In the genomic region with DNA sequence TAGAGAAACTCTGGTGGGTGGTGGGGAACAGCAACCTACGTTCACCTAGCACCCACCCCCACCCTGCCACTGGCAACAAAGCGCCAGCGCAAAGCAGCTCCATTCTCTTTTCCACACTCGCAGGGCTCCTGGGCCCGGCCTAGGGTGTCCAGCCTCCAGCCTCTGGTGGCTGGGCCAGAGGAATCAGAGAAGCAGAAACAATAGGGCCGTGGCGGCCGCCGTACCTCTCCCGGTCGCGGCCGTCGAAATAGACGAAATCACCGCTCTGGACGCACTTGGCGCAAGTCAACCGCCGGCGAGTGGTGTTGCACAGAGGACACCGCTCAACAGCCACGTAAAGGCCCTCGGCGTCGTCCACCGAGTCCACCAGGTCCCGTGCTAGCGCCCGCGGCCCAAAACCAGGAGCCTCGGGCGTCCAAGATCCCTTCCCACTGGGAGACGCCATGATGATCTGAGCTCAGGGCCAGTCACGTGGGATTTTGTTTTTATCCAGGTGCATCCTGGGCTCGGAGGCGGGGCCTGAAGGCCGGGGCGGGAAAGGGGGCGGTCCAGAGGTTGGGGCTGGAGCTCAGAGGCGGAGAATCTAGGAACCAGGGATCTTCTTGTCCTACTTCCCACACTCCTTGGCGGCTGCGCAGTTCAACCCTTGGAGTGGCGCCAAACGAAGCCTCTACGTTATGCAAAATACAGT, we compare ENCODE assay signal across 7 mouse cellular contexts. TPM values are rescaled to one million over a fixed set of nuclear protein-coding genes. Genes with fewer than 3 reads are reported as not detected.
DNase-seq lines count a peak whose midpoint lies in the region; ATAC-seq and TF ChIP-seq lines count a peak whose summit lies in the region.

No protein-coding gene starts in this region.

- H3K4me1 ChIP-seq in embryonic facial prominence, embryonic 10.5 days = peaks cover 7% of the 10 kb centered on the region
- no peaks in the 10 kb centered on the region for H3K4me1 ChIP-seq in intestine, postnatal 0 days (replicated peaks; ENCODE audit: control insufficient read depth, insufficient read depth, low read length)
- H3K4me1 ChIP-seq in midbrain, embryonic 12.5 days = peaks cover 12% of the 10 kb centered on the region
- H3K4me1 ChIP-seq in small intestine, adult 2 months (ENCODE audit: control insufficient read depth, insufficient read depth, insufficient read length, low read length) = peaks cover 4% of the 10 kb centered on the region; the same call in 1 of the 2 replicates

- intact Hi-C loops in left cerebral cortex, postnatal 4 days (cut with DNase I) = no loop called here

- no peak; the same call in 1 of the 2 replicates for TF ChIP-seq POLR2A in small intestine, adult 2 months (IDR thresholded peaks at IDR 0.05; ENCODE audit: low read depth, low read length)

- H3K9me3 ChIP-seq in embryonic facial prominence, embryonic 10.5 days = no peaks in the 10 kb centered on the region
- H3K9me3 ChIP-seq in intestine, postnatal 0 days (ENCODE audit: control insufficient read depth) = no peaks in the 10 kb centered on the region
- H3K9me3 ChIP-seq in midbrain, embryonic 12.5 days = no peaks in the 10 kb centered on the region

- H3K4me3 ChIP-seq in embryonic facial prominence, embryonic 10.5 days = peak overlapping the region; percentile 97
- H3K4me3 ChIP-seq in intestine, postnatal 0 days (ENCODE audit: low read depth, low read length) = peak overlapping the region; percentile 91
- H3K4me3 ChIP-seq in midbrain, embryonic 12.5 days = peak overlapping the region; percentile 89
- peak overlapping the region; percentile 87 for H3K4me3 ChIP-seq in small intestine, adult 2 months (ENCODE audit: low read depth, low read length)

- ATAC-seq in intestine, postnatal 0 days = peak; percentile 99
- peak; percentile 99 for ATAC-seq in midbrain, embryonic 12.5 days (ENCODE audit: low FRiP score, low read depth)

- no peaks in the 10 kb centered on the region for H3K27me3 ChIP-seq in embryonic facial prominence, embryonic 10.5 days (replicated peaks; ENCODE audit: low read depth, poor library complexity, severe bottlenecking)
- no peaks in the 10 kb centered on the region for H3K27me3 ChIP-seq in intestine, postnatal 0 days (replicated peaks; ENCODE audit: control insufficient read depth, insufficient read depth, low read length)
- no peaks in the 10 kb centered on the region for H3K27me3 ChIP-seq in midbrain, embryonic 12.5 days
- no peaks in the 10 kb centered on the region for H3K27me3 ChIP-seq in small intestine, adult 2 months (ENCODE audit: control insufficient read depth, insufficient read depth, low read length)

- H3K27ac ChIP-seq in embryonic facial prominence, embryonic 10.5 days (replicated peaks) = peak overlapping the region; percentile 86
- H3K27ac ChIP-seq in intestine, postnatal 0 days (ENCODE audit: low read depth, low read length) = peak overlapping the region; percentile 81
- peak overlapping the region; percentile 49; the same call in 1 of the 2 replicates for H3K27ac ChIP-seq in midbrain, embryonic 12.5 days (replicated peaks)
- peak overlapping the region; percentile 34; the same call in 1 of the 2 replicates for H3K27ac ChIP-seq in small intestine, adult 2 months (ENCODE audit: insufficient read depth, low read depth, low read length)

- WGBS in embryonic facial prominence, embryonic 10.5 days = under 1% methylated on average over 46 of the region's 46 CpGs
- WGBS in intestine, postnatal 0 days = under 1% methylated on average over 46 of the region's 46 CpGs
- WGBS in midbrain, embryonic 12.5 days = 1% methylated on average over 46 of the region's 46 CpGs
- under 1% methylated on average over 46 of the region's 46 CpGs for WGBS in small intestine, adult 2 months

- peaks cover 5% of the 10 kb centered on the region for H3K36me3 ChIP-seq in embryonic facial prominence, embryonic 10.5 days (replicated peaks)
- no peaks in the 10 kb centered on the region for H3K36me3 ChIP-seq in intestine, postnatal 0 days (ENCODE audit: control insufficient read depth, insufficient read depth)
- H3K36me3 ChIP-seq in midbrain, embryonic 12.5 days = no peaks in the 10 kb centered on the region; the same call in 1 of the 2 replicates
- peaks cover 3% of the 10 kb centered on the region; the same call in 1 of the 2 replicates for H3K36me3 ChIP-seq in small intestine, adult 2 months (ENCODE audit: control insufficient read depth, insufficient read depth, low read length)

- no peak for TF ChIP-seq CTCF in intestine, postnatal 0 days (IDR thresholded peaks at IDR 0.05; ENCODE audit: low read depth)
- no peak for TF ChIP-seq CTCF in small intestine, adult 2 months (IDR thresholded peaks at IDR 0.05; ENCODE audit: extremely low read depth, insufficient read length, insufficient replicate concordance, low read depth, low read length)

- H3K9ac ChIP-seq in intestine, postnatal 0 days (ENCODE audit: low read depth, low read length) = peak overlapping the region; percentile 85
- peak overlapping the region; percentile 83 for H3K9ac ChIP-seq in midbrain, embryonic 12.5 days (replicated peaks)

- peak; percentile 98 for DNase-seq in adrenal gland, postnatal 10 days
- DNase-seq in embryonic facial prominence, embryonic 10.5 days (ENCODE audit: low spot score) = peak; percentile 98
- DNase-seq in gonadal fat pad, adult 2 months (ENCODE audit: low read depth) = peak; percentile 79
- peak; percentile 97 for DNase-seq in left cerebral cortex, postnatal 4 days

- peak overlapping the region; percentile 83 for H3K4me2 ChIP-seq in intestine, postnatal 0 days (replicated peaks; ENCODE audit: low read depth)
- H3K4me2 ChIP-seq in midbrain, embryonic 12.5 days (replicated peaks) = peak overlapping the region; percentile 81

RNA-seq across cellular contexts. Expression of a gene that starts 2.3 kb away (rescaled TPM):
- 10 to 100 TPM; 10.3 to 14.2 TPM for total RNA-seq in adrenal gland, postnatal 10 days (2021)
- polyA plus RNA-seq in embryonic facial prominence, embryonic 10.5 days (2016; fragmentation: Nextera tagmentation; extraction: Ambion mirVana) = 18.5 and 19.4 TPM in 2 replicates
- 8.4 and 8.7 TPM in 2 replicates for polyA plus RNA-seq in gonadal fat pad, adult 2 months (2012; rRNA removed)
- 6.4 and 7.8 TPM in 2 replicates for polyA plus RNA-seq in intestine, postnatal 0 days (2015; fragmentation: Nextera tagmentation; extraction: Ambion mirVana)
- total RNA-seq in left cerebral cortex, postnatal 4 days (2021) = 10 to 100 TPM; 14.4 to 14.7 TPM
- polyA plus RNA-seq in midbrain, embryonic 12.5 days (2016; fragmentation: Nextera tagmentation; extraction: Ambion mirVana) = 22.7 TPM in 2 replicates
- polyA plus RNA-seq in small intestine, adult 2 months (2012; rRNA removed) = 2.2 and 5.5 TPM in 2 replicates

Comparison
In these comparisons a context has a peak if more than half of its experiments do, and no peak if none do; other contexts are left out.
1. Peak in every context shown above with its lines: DNase-seq, ATAC-seq, H3K4me3 ChIP-seq and H3K27ac ChIP-seq.
2. H3K27ac ChIP-seq: peak in every context shown above with its lines; median percentile 86 in embryonic facial prominence, embryonic 10.5 days; 81 in intestine, postnatal 0 days; 49 in midbrain, embryonic 12.5 days; 34 in small intestine, adult 2 months.